Mouse (Mus musculus): ENCODE results near the gene Tmem140. TPM values are rescaled to one million over a fixed set of nuclear protein-coding genes. Genes with fewer than 3 reads are reported as not detected.

Tmem140 gene
- polyA plus RNA-seq, 1 experiment: 12.0 TPM

- TF ChIP-seq TCF3 (IDR thresholded peaks at IDR 0.05; ENCODE audit: insufficient read length, low read depth): no peak
- no peak for TF ChIP-seq MAX (IDR thresholded peaks at IDR 0.05; ENCODE audit: low read depth)
- no peak for TF ChIP-seq SRF (IDR thresholded peaks at IDR 0.05; ENCODE audit: control insufficient read depth, insufficient read length, low read depth)
- no peak for TF ChIP-seq POLR2AphosphoS2 (IDR thresholded peaks at IDR 0.05; ENCODE audit: insufficient read length, low read depth)
- peak; percentile 3 to 65 (median 41) for TF ChIP-seq MYOG (IDR thresholded peaks at IDR 0.05; ENCODE audit: control insufficient read depth in 1 of 3, insufficient read depth in 1 of 3, insufficient read length in 2 of 3, low read depth in 2 of 3)
- no peak for TF ChIP-seq USF1 (IDR thresholded peaks at IDR 0.05; ENCODE audit: low read depth)
- no peak for TF ChIP-seq TCF12 (IDR thresholded peaks at IDR 0.05; ENCODE audit: insufficient read depth, poor library complexity, severe bottlenecking)
- TF ChIP-seq MYOD1 (IDR thresholded peaks at IDR 0.05; ENCODE audit: control insufficient read depth in 1 of 3, insufficient read length in 2 of 3, low read depth in 2 of 3): peak in 2 of 3 experiments; percentile 5 to 49
- TF ChIP-seq REST (IDR thresholded peaks at IDR 0.05; ENCODE audit: insufficient read depth, insufficient read length): no peak
- no peak for TF ChIP-seq POLR2A (IDR thresholded peaks at IDR 0.05; ENCODE audit: insufficient read length, low read depth)
- no peak for TF ChIP-seq E2F4 (IDR thresholded peaks at IDR 0.05; ENCODE audit: insufficient read depth)
- no peaks in the 10 kb centered on the region for H3K79me2 ChIP-seq (ENCODE audit: control insufficient read depth, insufficient read depth)
- peaks cover 3% of the 10 kb centered on the region for H3K36me3 ChIP-seq (ENCODE audit: control insufficient read depth, insufficient read depth)
- H3K4me3 ChIP-seq: no peak overlapping the region
- H3ac ChIP-seq (ENCODE audit: control insufficient read depth, insufficient read length): no peak overlapping the region
- H3K27me3 ChIP-seq (ENCODE audit: control insufficient read depth, insufficient read depth, insufficient read length): no peaks in the 10 kb centered on the region
- no peak overlapping the region for H3K4me2 ChIP-seq (ENCODE audit: low read depth)
These were observed 32.6 kb downstream of the Tmem140 start for GRCm38 (mm10) chr6:34895569-34895968.

- Histone ChIP-seq H3ac (ENCODE audit: control insufficient read depth, insufficient read length) (no peak overlapping the region), H3K4me2 (ENCODE audit: low read depth) (no peak overlapping the region), H3K4me3 (no peak overlapping the region), H3K27me3 (ENCODE audit: control insufficient read depth, insufficient read depth, insufficient read length) (no peaks in the 10 kb centered on the region), H3K79me2 (ENCODE audit: control insufficient read depth, insufficient read depth) (no peaks in the 10 kb centered on the region), H3K36me3 (ENCODE audit: control insufficient read depth, insufficient read depth) (peaks cover 3% of the 10 kb centered on the region)
- TF ChIP-seq CEBPB (IDR thresholded peaks at IDR 0.05; ENCODE audit: insufficient read depth, poor library complexity, severe bottlenecking) (no peak), MYOG (IDR thresholded peaks at IDR 0.05; ENCODE audit: control insufficient read depth in 1 of 3, insufficient read depth in 1 of 3, insufficient read length in 2 of 3, low read depth in 2 of 3) (no peak), SRF (IDR thresholded peaks at IDR 0.05; ENCODE audit: control insufficient read depth, insufficient read length, low read depth) (no peak), REST (IDR thresholded peaks at IDR 0.05; ENCODE audit: insufficient read depth, insufficient read length) (no peak), MAX (IDR thresholded peaks at IDR 0.05; ENCODE audit: low read depth) (no peak), TCF3 (IDR thresholded peaks at IDR 0.05; ENCODE audit: insufficient read length, low read depth) (no peak), MYOD1 (IDR thresholded peaks at IDR 0.05; ENCODE audit: control insufficient read depth in 1 of 3, insufficient read length in 2 of 3, low read depth in 2 of 3) (no peak), POLR2AphosphoS2 (IDR thresholded peaks at IDR 0.05; ENCODE audit: insufficient read length, low read depth) (no peak), TCF12 (IDR thresholded peaks at IDR 0.05; ENCODE audit: insufficient read depth, poor library complexity, severe bottlenecking) (no peak), E2F4 (IDR thresholded peaks at IDR 0.05; ENCODE audit: insufficient read depth) (no peak), USF1 (IDR thresholded peaks at IDR 0.05; ENCODE audit: low read depth) (no peak), POLR2A (IDR thresholded peaks at IDR 0.05; ENCODE audit: insufficient read length, low read depth) (no peak)
These were observed 33.3 kb downstream of the Tmem140 start for GRCm38 (mm10) chr6:34896168-34896780.

- H3K79me2 ChIP-seq (ENCODE audit: control insufficient read depth, insufficient read depth): no peaks in the 10 kb centered on the region
- H3K4me3 ChIP-seq: no peak overlapping the region
- no peak overlapping the region for H3ac ChIP-seq (ENCODE audit: control insufficient read depth, insufficient read length)
- peaks cover 9% of the 10 kb centered on the region for H3K36me3 ChIP-seq (ENCODE audit: control insufficient read depth, insufficient read depth)
- no peaks in the 10 kb centered on the region for H3K27me3 ChIP-seq (ENCODE audit: control insufficient read depth, insufficient read depth, insufficient read length)
- H3K4me2 ChIP-seq (ENCODE audit: low read depth): no peak overlapping the region
- TF ChIP-seq POLR2A (IDR thresholded peaks at IDR 0.05; ENCODE audit: insufficient read length, low read depth): no peak
- TF ChIP-seq E2F4 (IDR thresholded peaks at IDR 0.05; ENCODE audit: insufficient read depth): no peak
- no peak for TF ChIP-seq TCF3 (IDR thresholded peaks at IDR 0.05; ENCODE audit: insufficient read length, low read depth)
- TF ChIP-seq MYOG (IDR thresholded peaks at IDR 0.05; ENCODE audit: control insufficient read depth in 1 of 3, insufficient read depth in 1 of 3, insufficient read length in 2 of 3, low read depth in 2 of 3): no peak
- TF ChIP-seq CEBPB (IDR thresholded peaks at IDR 0.05; ENCODE audit: insufficient read depth, poor library complexity, severe bottlenecking): no peak
- no peak for TF ChIP-seq POLR2AphosphoS2 (IDR thresholded peaks at IDR 0.05; ENCODE audit: insufficient read length, low read depth)
- TF ChIP-seq MAX (IDR thresholded peaks at IDR 0.05; ENCODE audit: low read depth): no peak
- no peak for TF ChIP-seq REST (IDR thresholded peaks at IDR 0.05; ENCODE audit: insufficient read depth, insufficient read length)
- TF ChIP-seq TCF12 (IDR thresholded peaks at IDR 0.05; ENCODE audit: insufficient read depth, poor library complexity, severe bottlenecking): no peak
- TF ChIP-seq SRF (IDR thresholded peaks at IDR 0.05; ENCODE audit: control insufficient read depth, insufficient read length, low read depth): no peak
These were observed 36.2 kb downstream of the Tmem140 start for GRCm38 (mm10) chr6:34899127-34899526.

- H3K36me3 ChIP-seq (ENCODE audit: control insufficient read depth, insufficient read depth): peaks cover 10% of the 10 kb centered on the region
- no peak overlapping the region for H3K4me2 ChIP-seq (ENCODE audit: low read depth)
- no peaks in the 10 kb centered on the region for H3K27me3 ChIP-seq (ENCODE audit: control insufficient read depth, insufficient read depth, insufficient read length)
- H3K4me3 ChIP-seq: no peak overlapping the region
- no peak overlapping the region for H3ac ChIP-seq (ENCODE audit: control insufficient read depth, insufficient read length)
- TF ChIP-seq REST (IDR thresholded peaks at IDR 0.05; ENCODE audit: insufficient read depth, insufficient read length): no peak
- no peak for TF ChIP-seq E2F4 (IDR thresholded peaks at IDR 0.05; ENCODE audit: insufficient read depth)
- TF ChIP-seq POLR2A (IDR thresholded peaks at IDR 0.05; ENCODE audit: insufficient read length, low read depth): no peak
- TF ChIP-seq TCF12 (IDR thresholded peaks at IDR 0.05; ENCODE audit: insufficient read depth, poor library complexity, severe bottlenecking): no peak
- H3K79me2 ChIP-seq (ENCODE audit: control insufficient read depth, insufficient read depth): no peaks in the 10 kb centered on the region
These were observed 38.0 kb downstream of the Tmem140 start for GRCm38 (mm10) chr6:34900990-34901389.
